Mouse (Mus musculus): ENCODE data around the gene Mogat2.

Mogat2 gene

DNA sequence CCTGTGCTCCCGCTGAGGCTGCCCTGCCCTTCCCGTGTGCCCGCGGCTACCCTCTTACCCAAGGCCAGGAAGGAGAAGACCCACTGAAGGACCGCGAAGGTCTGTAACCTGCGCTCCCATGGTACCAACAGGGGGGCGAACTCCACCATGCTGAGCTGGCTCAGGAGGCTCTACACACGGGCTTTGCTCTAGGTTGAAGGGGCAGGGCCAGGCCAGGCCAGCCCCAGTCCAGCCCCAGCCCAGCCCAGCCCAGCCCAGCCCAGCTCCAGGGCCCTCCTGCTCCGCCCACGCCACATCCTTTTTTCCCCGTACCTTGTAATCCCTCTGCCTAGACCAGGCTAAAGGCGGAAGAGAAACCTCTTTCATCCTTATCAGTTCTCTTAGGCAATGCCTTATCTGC lies at the start of gene Mogat2:
Gene Mogat2 (minus strand): TSS at position 203 of the 400 bp plus-strand sequence.
- DNase-seq (ENCODE audit: low read depth) = no peak

DNA sequence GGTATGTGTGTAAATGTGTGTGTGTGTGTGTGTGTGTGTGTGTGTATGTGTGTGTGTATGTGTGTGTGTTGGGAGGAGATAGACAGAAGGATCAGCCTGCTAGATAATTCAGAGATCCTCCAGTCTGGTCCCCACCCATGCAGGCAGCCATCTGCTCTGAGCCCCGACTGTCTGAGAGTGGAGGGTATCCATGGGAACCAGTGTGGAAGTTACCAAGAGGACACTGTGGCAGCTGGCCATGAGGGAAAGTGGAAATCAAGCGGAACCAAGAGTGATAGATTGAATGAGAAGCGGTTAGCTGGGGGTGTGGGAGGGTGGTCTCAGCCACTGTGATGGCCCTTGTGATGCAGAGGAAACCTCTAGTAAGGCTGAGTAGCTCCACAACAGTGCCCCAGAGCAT lies 48.9 kb upstream of the Mogat2 start:
- no peak for DNase-seq (ENCODE audit: low read depth)

DNA sequence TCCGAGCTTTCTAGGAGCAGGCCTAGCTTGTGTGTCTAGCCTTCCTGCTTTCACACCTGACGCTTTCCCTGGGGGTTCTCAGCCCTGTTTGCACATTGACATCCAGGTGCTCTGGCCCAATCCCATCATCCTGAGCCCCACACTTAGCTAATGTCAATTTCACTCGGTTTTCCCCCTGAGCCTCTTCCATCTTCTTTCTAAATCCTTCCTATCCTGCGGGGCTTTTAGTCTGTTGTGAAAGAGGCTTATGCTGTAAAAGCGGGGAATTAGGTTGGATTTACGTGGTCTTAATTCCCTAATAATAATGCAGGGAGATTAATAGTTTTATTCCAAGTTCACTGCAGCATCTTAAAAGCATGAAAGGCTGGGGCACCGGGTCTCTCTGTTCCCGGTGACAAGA lies 41.2 kb upstream of the Mogat2 start:
- no peak for DNase-seq (ENCODE audit: low read depth)

DNA sequence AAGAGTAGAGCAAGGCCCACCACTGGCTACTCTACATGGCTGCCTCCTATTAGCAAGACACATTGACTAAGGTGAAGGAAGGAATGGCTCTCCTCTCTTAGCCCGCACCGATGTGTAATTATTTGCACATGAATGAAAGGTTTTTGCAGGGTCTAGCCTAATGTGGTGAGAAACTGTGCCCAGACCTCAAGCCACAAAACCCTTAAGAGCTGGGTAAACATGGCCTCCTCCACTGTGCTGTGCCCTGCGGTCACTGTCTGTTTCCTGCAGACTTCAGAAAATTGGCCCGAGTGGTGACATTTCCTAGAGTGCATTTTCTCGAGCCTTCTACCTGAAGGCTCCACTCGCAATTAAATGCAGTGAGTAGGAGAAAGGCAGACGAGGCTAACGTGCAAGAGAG lies 39.9 kb upstream of the Mogat2 start:
- peak; percentile 43 for DNase-seq (ENCODE audit: low read depth)

DNA sequence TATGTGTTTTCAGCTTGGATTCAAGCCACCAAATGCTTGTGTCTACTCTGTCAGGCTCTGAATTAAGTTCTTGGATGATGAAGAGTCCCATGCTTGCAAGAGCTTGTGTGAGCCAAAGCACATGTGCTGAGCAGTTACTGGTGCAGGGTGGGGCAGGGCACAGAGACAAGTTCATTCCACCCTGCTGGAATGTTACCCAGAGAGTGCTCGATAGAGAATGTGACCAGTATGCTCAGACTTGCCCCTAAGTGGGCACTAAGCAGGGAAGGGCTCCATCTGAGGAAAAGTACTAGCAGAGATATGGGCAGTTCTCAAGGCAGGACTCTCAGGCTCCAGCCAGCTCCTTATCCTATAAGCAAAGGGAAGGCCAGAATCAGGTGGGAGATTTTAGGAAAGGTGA lies 38.3 kb upstream of the Mogat2 start:
- DNase-seq (ENCODE audit: low read depth) = no peak

DNA sequence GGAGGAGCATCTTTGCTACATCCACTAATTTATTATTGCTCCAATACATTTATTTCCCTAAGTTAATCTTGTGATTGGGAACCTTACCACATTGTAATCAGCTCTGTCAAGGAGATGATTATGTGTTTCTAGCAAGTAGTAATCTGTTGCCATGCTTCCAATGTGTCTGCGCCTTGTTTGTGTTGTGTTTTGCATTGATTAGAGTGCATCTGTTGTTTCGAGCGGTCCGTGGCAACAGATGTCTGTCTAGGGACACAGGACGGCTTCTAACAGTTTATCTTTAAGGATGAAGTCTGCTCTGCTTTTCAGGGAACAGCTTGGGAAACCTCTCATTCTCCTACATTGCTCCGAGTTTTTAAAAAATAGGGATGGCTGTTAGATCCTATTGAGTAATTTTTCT lies 36.7 kb upstream of the Mogat2 start:
- DNase-seq (ENCODE audit: low read depth) = no peak

DNA sequence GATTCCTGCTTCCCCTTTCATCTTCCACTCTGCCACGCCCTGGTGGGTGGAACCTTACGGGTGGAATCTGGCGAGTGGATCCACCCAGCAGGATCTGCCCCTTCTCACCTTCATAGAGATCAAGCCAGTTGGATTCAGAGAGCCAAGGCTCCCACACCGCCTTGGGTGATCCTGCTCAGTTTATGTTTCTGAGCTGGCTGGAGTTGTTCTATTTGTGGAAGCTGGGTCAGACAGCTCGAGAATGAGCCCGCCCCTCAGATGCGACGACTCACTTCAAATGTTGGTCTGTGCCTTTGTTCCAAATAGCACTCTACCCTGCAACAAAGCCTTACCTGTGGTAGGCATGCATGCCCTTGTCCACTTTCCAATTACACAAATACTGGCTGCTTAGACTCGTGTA lies 33.2 kb upstream of the Mogat2 start:
- no peak for DNase-seq (ENCODE audit: low read depth)

DNA sequence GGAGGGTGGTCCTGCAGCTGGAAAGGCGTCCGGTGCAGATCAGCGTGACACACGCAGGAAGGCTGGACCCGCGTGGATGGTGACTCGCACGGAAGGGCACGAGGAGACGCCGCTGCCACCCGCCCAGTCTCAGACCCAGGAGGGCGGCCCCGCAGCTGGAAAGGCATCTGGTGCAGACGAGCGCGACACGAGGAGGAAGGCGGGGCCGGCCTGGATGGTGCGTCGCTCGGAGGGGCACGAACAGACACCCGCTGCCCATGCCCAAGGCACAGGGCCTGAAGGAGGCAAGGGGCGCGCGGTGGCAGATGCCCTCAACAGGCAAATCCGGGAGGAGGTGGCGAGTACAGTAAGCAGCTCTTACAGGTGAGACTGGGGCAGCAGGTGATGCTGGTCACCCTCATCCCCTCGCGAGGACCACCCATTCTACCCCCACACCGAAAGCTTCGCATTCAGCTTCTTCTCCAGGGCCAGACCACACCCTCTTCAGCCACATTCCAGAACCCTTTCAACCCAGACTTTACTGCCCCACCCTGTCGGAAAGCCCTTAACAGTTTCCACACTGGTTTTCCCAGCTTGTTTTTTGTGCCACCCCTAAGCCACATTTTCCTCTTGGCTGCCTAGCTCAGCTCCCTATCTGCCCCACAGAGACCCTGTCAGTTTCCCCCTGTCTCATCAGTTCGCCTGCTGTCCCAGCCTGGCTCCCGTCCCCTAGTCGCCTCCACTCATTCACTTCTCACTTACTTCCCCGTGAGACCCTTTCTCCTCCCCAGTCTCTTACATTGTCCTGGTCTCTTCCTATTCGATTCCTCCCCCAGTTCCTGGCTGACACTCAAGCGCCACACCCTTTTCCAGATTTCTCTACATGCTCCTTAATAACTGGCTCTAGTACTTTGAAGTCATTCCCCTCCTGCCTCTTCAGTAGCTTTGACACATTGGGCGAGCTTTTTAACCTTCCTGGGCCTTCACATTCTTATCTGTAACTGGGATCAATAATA lies 30.8 kb upstream of the Mogat2 start:
- DNase-seq (ENCODE audit: low read depth) = peak; percentile 49

DNA sequence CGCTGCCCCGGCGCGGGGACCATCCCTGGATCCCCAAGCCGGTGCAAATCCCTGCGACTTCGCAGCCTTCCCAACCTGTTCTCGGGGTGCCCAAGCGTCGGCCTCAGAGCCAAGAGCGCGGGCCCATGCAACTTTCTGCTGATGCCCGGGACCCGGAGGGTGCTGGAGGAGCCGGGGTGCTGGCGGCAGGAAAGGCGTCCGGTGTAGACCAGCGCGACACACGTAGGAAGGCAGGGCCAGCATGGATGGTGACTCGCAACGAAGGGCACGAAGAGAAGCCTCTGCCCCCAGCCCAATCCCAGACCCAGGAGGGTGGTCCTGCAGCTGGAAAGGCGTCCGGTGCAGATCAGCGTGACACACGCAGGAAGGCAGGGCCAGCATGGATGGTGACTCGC lies 30.1 kb upstream of the Mogat2 start:
- DNase-seq (ENCODE audit: low read depth) = no peak

DNA sequence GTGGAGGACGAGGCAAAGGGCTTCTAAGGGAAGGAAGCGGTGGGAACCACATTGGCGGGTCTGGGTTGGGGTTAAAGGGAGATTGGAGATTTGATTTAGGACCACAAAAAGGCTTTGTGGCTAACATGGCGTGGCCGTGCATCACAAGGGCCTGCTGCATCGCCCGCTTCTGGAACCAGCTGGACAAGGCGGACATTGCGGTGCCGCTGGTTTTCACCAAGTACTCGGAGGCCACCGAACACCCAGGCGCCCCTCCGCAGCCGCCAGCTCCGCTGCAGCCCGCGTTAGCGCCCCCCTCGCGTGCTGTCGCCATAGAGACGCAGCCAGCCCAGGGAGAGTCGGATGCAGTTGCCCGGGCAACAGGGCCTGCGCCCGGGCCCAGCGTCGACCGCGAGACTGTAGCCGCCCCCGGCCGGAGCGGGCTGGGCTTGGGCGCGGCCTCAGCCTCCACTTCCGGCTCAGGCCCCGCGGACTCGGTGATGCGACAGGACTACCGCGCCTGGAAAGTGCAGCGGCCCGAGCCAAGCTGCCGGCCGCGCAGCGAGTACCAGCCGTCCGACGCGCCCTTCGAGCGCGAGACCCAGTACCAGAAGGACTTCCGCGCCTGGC lies 29.6 kb upstream of the Mogat2 start:
- DNase-seq (ENCODE audit: low read depth) = peak; percentile 79

DNA sequence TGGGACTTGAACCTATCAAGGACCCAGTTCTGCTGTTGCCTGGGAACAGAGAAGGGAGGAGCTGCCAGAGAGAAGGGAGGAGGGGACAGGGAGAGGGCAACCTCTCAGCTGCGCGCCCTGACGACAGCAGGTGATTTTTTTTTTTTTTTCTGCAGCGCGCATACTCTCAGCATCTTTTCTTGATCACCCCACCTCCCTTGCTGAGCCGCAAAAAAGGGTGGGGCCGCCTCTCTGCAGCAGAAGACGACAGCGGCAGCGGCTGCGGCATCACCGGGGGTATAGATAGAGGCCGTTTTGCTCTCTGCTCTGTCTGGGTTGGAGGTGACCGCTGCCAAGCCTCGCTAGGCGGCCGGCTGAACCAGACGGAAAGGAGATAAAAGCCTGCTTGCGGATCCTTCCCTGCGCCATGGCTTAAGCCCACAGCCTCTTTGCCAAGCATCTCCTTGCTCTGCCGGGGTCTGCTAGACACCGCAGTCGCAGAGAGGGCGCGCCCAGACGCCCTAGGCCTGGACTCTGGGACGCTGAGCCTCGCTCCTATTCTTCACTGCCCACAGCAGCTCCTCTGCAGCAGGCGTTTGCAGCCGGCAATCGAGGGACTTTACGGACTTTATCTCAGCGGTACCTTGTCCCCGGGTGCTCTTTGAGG lies 29.0 kb upstream of the Mogat2 start, which contains the start of gene Map6:
Gene Map6 (plus strand): TSS at position 197 of the 646 bp plus-strand sequence.
- peak; percentile 86 for DNase-seq (ENCODE audit: low read depth)

DNA sequence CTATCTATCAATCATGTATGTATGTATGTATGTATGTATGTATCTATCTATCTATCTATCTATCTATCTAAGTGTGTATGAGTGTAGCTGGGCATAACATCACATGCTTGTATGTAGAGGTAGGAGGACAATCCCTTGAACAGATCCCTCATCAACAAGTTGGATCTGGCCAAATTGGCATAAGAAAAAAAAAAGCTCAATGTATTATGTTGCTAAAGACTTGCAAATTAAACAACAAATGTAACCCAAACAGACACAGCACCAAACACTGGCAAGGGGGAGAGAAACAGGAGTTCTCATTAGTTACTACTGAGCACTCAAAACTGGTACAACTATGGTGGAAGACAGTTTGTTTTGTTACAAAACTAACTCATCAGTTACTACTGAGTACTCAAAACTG lies 26.2 kb upstream of the Mogat2 start:
- no peak for DNase-seq (ENCODE audit: low read depth)

DNA sequence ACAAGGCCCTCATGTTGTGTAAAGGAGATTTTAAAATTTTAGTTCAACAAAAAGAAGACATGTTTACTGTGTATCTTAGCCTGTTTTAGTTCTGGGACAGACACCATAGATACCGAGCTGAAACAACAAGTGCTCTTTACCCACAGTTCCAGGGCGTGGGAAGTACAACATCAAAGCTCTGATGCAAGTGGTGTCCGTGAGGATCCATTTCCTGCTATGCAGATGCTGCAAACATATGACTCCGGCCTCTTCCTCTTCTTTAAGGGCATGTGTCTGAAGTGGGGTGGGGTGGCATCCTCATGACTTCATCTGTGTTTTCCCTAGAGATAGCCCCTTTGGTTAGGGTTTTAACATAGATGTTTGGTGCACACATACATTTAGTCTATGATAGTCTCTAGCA lies 25.1 kb upstream of the Mogat2 start:
- no peak for DNase-seq (ENCODE audit: low read depth)

DNA sequence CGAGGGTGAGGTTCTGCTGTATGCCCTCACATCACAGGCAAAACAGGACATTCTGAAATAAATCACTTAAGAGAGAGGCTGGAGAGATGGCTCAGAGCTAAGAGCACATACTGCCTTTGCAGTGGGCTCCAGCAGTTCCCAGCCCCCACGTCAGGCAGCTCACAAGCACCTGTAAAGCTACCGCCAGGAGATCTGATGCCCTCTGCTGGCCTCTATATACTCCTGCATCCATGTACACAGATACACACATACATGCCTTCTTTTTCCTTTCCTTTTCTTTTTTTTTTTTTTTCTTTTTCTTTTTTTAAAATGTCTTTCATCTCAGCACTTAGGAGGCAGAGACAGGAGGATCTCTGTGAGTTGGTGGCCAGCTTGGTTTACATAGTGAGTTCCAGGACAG lies 23.5 kb upstream of the Mogat2 start:
- no peak for DNase-seq (ENCODE audit: low read depth)

DNA sequence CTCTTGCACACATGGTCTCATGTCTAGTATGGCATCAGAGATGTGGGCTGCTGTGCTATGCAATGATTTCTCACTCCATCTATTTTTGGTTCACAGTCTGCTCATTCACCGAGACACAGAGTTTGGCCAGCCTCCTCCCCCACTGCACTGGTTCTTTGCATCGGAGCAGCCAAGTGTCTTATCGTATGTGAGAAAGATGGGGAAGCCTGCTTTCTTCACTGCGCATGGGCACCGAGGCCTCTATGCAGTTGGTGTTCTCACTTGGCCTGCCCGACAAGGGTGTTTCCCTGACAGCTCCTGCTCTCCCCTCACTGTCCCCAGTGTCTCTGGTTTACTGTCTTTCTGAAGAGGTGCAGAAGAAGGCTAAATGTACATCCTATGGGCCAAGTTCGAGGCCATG lies 16.6 kb upstream of the Mogat2 start:
- DNase-seq (ENCODE audit: low read depth) = no peak

DNA sequence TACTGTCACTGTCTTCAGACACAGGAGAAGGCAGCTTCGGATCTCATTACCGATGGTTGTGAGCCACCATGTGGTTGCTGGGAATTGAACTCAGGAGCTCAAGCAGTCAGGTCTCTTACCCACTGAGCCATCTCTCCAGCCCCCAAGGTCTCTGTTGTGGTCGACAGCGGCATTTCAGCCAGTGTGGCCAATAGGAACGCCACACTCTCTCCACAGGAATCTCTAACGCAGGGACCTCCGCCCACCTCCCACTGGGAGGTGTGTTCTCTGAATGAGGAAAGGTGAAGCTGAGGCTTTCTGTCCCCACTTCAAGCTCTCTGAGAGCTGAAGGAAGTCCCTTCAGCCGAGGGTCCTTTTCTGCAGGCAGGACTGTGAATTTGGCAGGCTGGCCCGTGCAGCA lies 12.0 kb upstream of the Mogat2 start:
- no peak for DNase-seq (ENCODE audit: low read depth)

DNA sequence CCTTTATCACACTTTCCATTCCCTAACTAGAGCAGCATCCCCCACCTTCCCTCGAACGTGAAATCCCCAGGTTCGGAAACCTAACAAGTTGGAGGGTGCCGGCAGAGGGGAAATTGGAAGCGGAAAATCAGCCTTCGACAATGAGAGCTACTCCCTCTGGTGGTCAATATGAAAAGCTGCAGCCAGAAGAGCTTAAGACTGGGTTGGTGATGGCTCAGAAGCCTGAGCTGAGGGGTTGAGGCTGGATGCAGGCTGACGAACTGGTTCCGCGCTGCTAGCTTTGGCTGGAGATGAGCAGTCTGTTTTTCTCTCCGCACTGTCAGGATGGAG lies 11.1 kb upstream of the Mogat2 start:
- peak; percentile 80 for DNase-seq (ENCODE audit: low read depth)

DNA sequence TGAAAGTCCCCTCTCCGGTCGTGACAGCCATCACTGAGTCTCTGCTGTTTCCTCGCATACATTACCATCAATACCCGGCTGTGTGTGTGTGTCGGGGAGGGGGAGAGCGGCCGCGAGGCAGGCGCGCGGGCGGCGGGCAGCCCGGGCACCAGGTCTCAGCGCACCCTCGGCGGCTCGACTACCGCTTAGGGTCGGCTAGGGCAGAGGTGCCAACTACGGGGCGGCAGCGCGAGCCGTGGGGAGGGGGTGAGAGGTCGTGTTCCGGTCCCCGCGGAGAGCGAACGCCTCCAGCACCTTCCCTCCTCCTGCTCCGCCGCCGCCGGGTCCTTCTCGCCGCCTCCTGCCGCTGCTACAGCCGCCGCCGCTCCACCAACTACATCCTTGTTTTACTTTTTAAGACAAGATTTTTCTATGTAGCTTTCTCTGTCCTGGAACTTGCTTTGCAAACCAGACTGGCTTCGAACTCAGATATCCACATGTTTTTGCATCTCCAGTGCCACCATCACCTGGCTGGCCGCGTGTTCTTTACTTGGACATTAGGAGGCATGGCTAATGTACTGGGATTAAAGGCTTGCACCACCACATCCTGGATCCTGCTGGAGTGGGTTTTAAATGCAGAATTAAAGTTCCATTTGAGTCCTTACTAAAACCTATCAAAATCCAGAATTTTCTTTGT lies 10.6 kb upstream of the Mogat2 start:
- DNase-seq (ENCODE audit: low read depth) = peak; percentile 42

DNA sequence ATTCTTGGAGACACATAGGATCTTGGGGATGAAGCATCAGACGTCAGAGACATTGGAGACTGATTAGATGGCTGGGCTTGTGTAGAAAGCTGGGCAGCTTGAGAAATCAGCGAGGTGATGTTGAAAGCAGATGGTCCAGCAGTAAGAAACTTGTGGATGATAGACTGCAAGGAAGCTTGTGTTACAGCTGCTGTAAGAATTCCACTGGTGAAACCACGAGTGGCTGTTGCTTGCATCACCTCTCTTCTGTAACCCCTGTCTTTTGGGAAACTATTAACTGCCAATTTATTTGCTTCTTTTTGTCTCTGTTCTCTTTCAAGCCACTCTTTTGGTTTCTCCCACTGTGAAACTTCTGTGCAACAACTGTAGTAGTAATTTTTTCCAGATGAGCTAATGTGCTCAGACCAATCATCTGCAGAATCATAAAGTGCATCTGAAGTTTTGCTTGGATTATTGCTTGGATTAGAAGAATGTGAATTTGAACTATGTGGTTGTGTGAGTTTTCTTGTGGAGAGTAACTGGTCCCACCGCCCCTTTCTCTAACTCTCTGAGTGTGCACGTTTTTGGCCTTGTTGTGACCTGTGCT lies 9.8 kb upstream of the Mogat2 start:
- no peak for DNase-seq (ENCODE audit: low read depth)

DNA sequence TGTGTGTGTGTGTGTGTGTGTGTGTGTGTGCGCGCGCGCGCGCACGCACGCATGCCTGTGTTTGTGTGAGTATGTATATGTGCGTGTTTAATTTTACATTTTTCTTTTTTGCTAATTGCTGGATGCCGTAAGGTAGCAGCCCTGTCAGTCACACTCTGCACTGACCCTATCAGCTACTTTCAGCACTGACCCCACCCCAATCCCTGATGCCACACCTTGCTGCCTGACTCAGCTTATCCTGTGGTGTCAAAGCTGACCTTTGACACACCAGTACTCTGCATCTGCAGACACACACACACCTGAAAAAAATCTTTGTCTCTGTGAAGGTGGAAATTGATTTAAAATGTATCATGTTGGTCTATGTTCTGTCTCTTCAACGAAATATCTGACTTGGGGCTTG lies 3.7 kb upstream of the Mogat2 start:
- DNase-seq (ENCODE audit: low read depth) = no peak

DNA sequence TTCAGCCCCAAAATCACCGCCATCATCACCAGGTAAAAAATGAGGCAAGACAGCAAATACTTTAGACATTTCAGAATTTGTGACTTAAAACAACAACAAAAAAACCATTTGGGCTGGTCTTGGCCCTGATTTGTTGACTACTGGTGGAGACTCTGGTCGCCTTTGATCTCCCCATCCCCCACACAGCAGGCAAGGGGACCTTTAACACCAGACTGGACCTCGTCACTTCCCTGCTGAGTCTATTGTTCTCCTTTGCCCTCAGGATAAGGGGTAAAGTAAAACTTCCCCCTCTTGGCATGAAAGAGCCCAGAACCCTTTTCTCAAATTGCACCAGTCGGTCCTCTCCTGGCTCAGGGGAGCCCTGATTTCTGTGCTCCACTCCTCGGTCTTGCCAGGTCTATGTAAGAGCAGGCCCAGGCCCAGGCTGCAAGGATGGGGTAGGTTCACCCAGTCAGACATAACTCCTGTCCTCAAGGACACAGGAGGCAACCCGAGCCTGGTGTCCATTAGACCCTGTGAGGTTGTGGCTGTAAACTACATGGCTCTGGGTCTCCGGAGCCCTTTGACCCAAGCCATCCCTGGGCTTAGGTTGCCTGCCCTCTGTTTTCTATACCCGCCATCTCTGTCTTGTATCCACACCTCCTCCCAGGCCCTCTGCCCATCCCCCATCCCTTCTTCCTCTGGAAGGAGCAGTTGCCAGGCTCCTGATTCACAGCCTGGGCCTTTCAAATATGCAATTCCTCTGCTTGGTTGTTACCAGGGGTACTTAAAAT lies 1.3 kb downstream of the Mogat2 start:
- DNase-seq (ENCODE audit: low read depth) = no peak
